In genomic region chr5:65491767-65492715, GRCm38 (mm10) we compare ENCODE assay signal across 8 mouse cellular contexts. TPM values are rescaled to one million over a fixed set of nuclear protein-coding genes. Genes with fewer than 3 reads are reported as not detected.
A peak's percentile ranks its signal among the peaks of the same experiment; 100 is the strongest.
DNase-seq lines count a peak whose midpoint lies in the region; ATAC-seq and TF ChIP-seq lines count a peak whose summit lies in the region.

No protein-coding gene starts in this region.

- H3K4me3 ChIP-seq in hindbrain, embryonic 16.5 days (ENCODE audit: low read length) = peak overlapping the region; percentile 96
- peak overlapping the region; percentile 88 for H3K4me3 ChIP-seq in left cerebral cortex, adult 2 months

- H3K27ac ChIP-seq in hindbrain, embryonic 16.5 days (ENCODE audit: low read depth, low read length) = peak overlapping the region; percentile 97
- peak overlapping the region; percentile 97 for H3K27ac ChIP-seq in left cerebral cortex, adult 2 months

- peak; percentile 78 for DNase-seq in NIH3T3 (ENCODE audit: low read depth)
- DNase-seq in cerebellum, postnatal 14 days = peak; percentile 73
- DNase-seq in gastrocnemius, adult 18-20 months (ENCODE audit: low spot score) = peak; percentile 67
- peak; percentile 58 to 63 for DNase-seq in left cerebral cortex, adult 2 months (ENCODE audit: extremely low spot score in 1 of 2, low spot score in 2 of 2)
- peak; percentile 67 for DNase-seq in right cerebral cortex, adult 18-20 months
- DNase-seq in urinary bladder, adult 2 months (ENCODE audit: low spot score) = peak; percentile 69

- H3K9ac ChIP-seq in hindbrain, embryonic 16.5 days (ENCODE audit: low read depth, low read length) = peak overlapping the region; percentile 97

- no peaks in the 10 kb centered on the region; the same call in 1 of the 2 replicates for H3K36me3 ChIP-seq in hindbrain, embryonic 16.5 days (ENCODE audit: control insufficient read depth, insufficient read depth, low read length)

- H3K4me1 ChIP-seq in hindbrain, embryonic 16.5 days (ENCODE audit: control insufficient read depth, insufficient read depth, low read depth, low read length) = peaks cover 18% of the 10 kb centered on the region

- under 1% methylated on average over 57 of the region's 57 CpGs for WGBS in hindbrain, embryonic 16.5 days

- TF ChIP-seq CTCF in left cerebral cortex, adult 2 months (IDR thresholded peaks at IDR 0.05) = peak; percentile 41

- peak overlapping the region; percentile 89 for H3K4me2 ChIP-seq in hindbrain, embryonic 16.5 days (ENCODE audit: low read length)

- H3K27me3 ChIP-seq in hindbrain, embryonic 16.5 days (replicated peaks; ENCODE audit: control insufficient read depth, insufficient read depth, low read length) = no peaks in the 10 kb centered on the region

- peak; percentile 82 for ATAC-seq in hindbrain, embryonic 16.5 days
- ATAC-seq in megakaryocyte, adult 5-6 weeks (ENCODE audit: poor library complexity, severe bottlenecking) = peak; percentile 56

- intact Hi-C loops in left cerebral cortex, adult 2 months (cut with DNase I) = loop anchor here (1.0 to 2.0 kb wide), 3 partner anchors 45 to 207 kb away; partner anchors contain the start of genes Pds5a, Smim14, Ube2k and Ugdh

- H3K9me3 ChIP-seq in hindbrain, embryonic 16.5 days (ENCODE audit: control insufficient read depth, low read length) = no peaks in the 10 kb centered on the region

RNA-seq across cellular contexts. Expression of gene Gm43552, which starts 0.6 kb away (rescaled TPM):
- not detected for total RNA-seq in gastrocnemius, adult 18-20 months (2021)
- polyA plus RNA-seq in hindbrain, embryonic 16.5 days (2015; fragmentation: Nextera tagmentation; extraction: Ambion mirVana) = not detected in 2 replicates
- not detected for total RNA-seq in left cerebral cortex, adult 2 months (2021)
- not detected in 2 replicates for total RNA-seq in megakaryocyte, adult 5-6 weeks (2015)
- not detected in 2 replicates for total RNA-seq in megakaryocyte, adult 5-6 weeks (2017)
- polyA plus RNA-seq in urinary bladder, adult 2 months (2012; rRNA removed) = 0.34 TPM in 1 of 2 replicates, not detected in the other

RNA-seq across cellular contexts. Expression of gene Smim14, which starts 44.9 kb away (rescaled TPM):
- total RNA-seq in gastrocnemius, adult 18-20 months (2021) = 10 to 100 TPM; 29.6 to 39.0 TPM
- polyA plus RNA-seq in hindbrain, embryonic 16.5 days (2015; fragmentation: Nextera tagmentation; extraction: Ambion mirVana) = 197 and 207 TPM in 2 replicates
- total RNA-seq in left cerebral cortex, adult 2 months (2021) = 100 to 1,000 TPM; 156 to 163 TPM
- 154 TPM in 2 replicates for total RNA-seq in megakaryocyte, adult 5-6 weeks (2015)
- total RNA-seq in megakaryocyte, adult 5-6 weeks (2017) = 87.1 and 94.7 TPM in 2 replicates
- polyA plus RNA-seq in urinary bladder, adult 2 months (2012; rRNA removed) = 259 and 310 TPM in 2 replicates

RNA-seq across cellular contexts. Expression of gene Ube2k, which starts 45.0 kb away (rescaled TPM):
- total RNA-seq in gastrocnemius, adult 18-20 months (2021) = 10 to 100 TPM; 61.4 to 72.0 TPM
- polyA plus RNA-seq in hindbrain, embryonic 16.5 days (2015; fragmentation: Nextera tagmentation; extraction: Ambion mirVana) = 183 and 199 TPM in 2 replicates
- total RNA-seq in left cerebral cortex, adult 2 months (2021) = 100 to 1,000 TPM; 117 to 124 TPM
- 125 and 131 TPM in 2 replicates for total RNA-seq in megakaryocyte, adult 5-6 weeks (2015)
- total RNA-seq in megakaryocyte, adult 5-6 weeks (2017) = 31.5 and 62.8 TPM in 2 replicates
- 72.3 and 74.4 TPM in 2 replicates for polyA plus RNA-seq in urinary bladder, adult 2 months (2012; rRNA removed)

RNA-seq across cellular contexts. Expression of gene Ugdh, which starts 56.3 kb away (rescaled TPM):
- 10 to 100 TPM in 1 of 2 experiments, 1 to 10 TPM in 1; 6.9 to 13.1 TPM for total RNA-seq in gastrocnemius, adult 18-20 months (2021)
- 43.5 and 44.8 TPM in 2 replicates for polyA plus RNA-seq in hindbrain, embryonic 16.5 days (2015; fragmentation: Nextera tagmentation; extraction: Ambion mirVana)
- total RNA-seq in left cerebral cortex, adult 2 months (2021) = 10 to 100 TPM; 25.2 to 30.1 TPM
- 87.9 and 92.7 TPM in 2 replicates for total RNA-seq in megakaryocyte, adult 5-6 weeks (2015)
- total RNA-seq in megakaryocyte, adult 5-6 weeks (2017) = 121 TPM in 2 replicates
- polyA plus RNA-seq in urinary bladder, adult 2 months (2012; rRNA removed) = 232 and 283 TPM in 2 replicates

Comparison
In these comparisons a context has a peak if more than half of its experiments do, and no peak if none do; other contexts are left out.
1. Peak in every context shown above with its lines: DNase-seq, ATAC-seq, H3K4me3 ChIP-seq and H3K27ac ChIP-seq.